Mouse (Mus musculus): ENCODE data around the gene Brd7. TPM values are rescaled to one million over a fixed set of nuclear protein-coding genes. Genes with fewer than 3 reads are reported as not detected.

Gene Brd7
- total and polyA plus RNA-seq, 3 experiments: 31.9 to 106 (median 46.3) TPM

DNA sequence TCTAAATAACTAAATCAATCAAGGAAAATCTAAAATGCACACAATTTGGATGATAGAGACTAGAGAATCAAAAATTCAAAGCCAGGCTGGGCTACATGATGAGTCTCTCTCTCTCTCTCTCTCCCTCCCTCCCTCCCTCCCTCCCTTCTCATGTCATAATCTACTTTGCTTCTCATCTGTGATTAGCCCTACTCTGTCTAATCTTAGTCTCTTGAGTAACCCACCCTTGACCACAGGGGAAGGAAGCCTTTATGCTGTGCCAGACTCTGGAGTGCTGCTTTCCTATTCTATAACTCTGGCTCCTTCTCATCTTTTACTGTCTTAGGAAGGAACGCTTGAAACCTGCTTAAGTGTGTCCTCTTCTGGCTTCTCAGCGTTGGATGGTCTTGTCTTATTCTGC is 9.5 kb upstream of the Brd7 start:
- peaks cover 3 to 21% of the 10 kb centered on the region in 2 experiments; a peak in 3 of 4 replicates for H3K4me1 ChIP-seq (ENCODE audit: control insufficient read depth in 1 of 2, insufficient read depth in 2 of 2)
- H3K27ac ChIP-seq (ENCODE audit: insufficient read depth, low read depth): no peak overlapping the region
- H3K36me3 ChIP-seq (replicated peaks in 1 of 2; ENCODE audit: control insufficient read depth in 1 of 2, insufficient read depth in 1 of 2, low read length in 1 of 2): no peaks in the 10 kb centered on the region
- H3K27me3 ChIP-seq (replicated peaks): peaks cover 34% of the 10 kb centered on the region
- H3K4me3 ChIP-seq (replicated peaks in 1 of 3; ENCODE audit: low read depth in 2 of 3, low read length in 2 of 3, poor library complexity in 1 of 3): no peak overlapping the region
- in situ Hi-C loops (cut with MboI; ENCODE audit: low pct_ligation_motif_present, low pct_unique_long_range_greater_than_20kb, low sequenced_read_pairs) (loop anchor here (10.0 kb wide), 2 partner anchors 253 to 383 kb away; no protein-coding TSS in a partner anchor), dilution Hi-C loops (cut with MboI; ENCODE audit: extremely low pct_ligation_motif_present, extremely low pct_unique_long_range_greater_than_20kb, low sequenced_read_pairs) (no loop called here)
- DNase-seq (ENCODE audit: extremely low read depth): no peak
- no peak overlapping the region for H3K4me2 ChIP-seq (ENCODE audit: insufficient read depth, low read depth, poor library complexity, severe bottlenecking)
- TF ChIP-seq HCFC1 (IDR thresholded peaks at IDR 0.05; ENCODE audit: low read depth, low read length) (no peak), MAFK (IDR thresholded peaks at IDR 0.05; ENCODE audit: insufficient replicate concordance, low read length) (no peak), BHLHE40 (IDR thresholded peaks at IDR 0.05; ENCODE audit: low read depth, low read length) (no peak), ELF1 (IDR thresholded peaks at IDR 0.05; ENCODE audit: low read depth, low read length) (no peak), NRF1 (IDR thresholded peaks at IDR 0.05; ENCODE audit: low read depth, low read length) (no peak), POLR2AphosphoS2 (IDR thresholded peaks at IDR 0.05; ENCODE audit: low read depth, low read length) (no peak), POLR2A (IDR thresholded peaks at IDR 0.05; ENCODE audit: low read depth, low read length) (no peak), SMC3 (IDR thresholded peaks at IDR 0.05; ENCODE audit: low read depth, low read length) (no peak), MEF2A (IDR thresholded peaks at IDR 0.05; ENCODE audit: borderline replicate concordance, low read depth, low read length) (no peak), MYC (IDR thresholded peaks at IDR 0.05; ENCODE audit: low read depth, low read length) (no peak), UBTF (IDR thresholded peaks at IDR 0.05; ENCODE audit: low read depth, low read length) (no peak), KAT2A (IDR thresholded peaks at IDR 0.05; ENCODE audit: insufficient replicate concordance, low read length) (no peak), RAD21 (IDR thresholded peaks at IDR 0.05; ENCODE audit: low read depth, low read length) (no peak), RCOR1 (conservative IDR thresholded peaks at IDR 0.05; ENCODE audit: low read depth, low read length) (no peak)
- H3K9me3 ChIP-seq (replicated peaks; ENCODE audit: low read length): peaks cover 7% of the 10 kb centered on the region
- H3K79me2 ChIP-seq (replicated peaks; ENCODE audit: control insufficient read depth, extremely low read depth, insufficient read depth, poor library complexity, severe bottlenecking): no peaks in the 10 kb centered on the region
- no peak overlapping the region for H3K9ac ChIP-seq (ENCODE audit: insufficient read depth, low read depth)

DNA sequence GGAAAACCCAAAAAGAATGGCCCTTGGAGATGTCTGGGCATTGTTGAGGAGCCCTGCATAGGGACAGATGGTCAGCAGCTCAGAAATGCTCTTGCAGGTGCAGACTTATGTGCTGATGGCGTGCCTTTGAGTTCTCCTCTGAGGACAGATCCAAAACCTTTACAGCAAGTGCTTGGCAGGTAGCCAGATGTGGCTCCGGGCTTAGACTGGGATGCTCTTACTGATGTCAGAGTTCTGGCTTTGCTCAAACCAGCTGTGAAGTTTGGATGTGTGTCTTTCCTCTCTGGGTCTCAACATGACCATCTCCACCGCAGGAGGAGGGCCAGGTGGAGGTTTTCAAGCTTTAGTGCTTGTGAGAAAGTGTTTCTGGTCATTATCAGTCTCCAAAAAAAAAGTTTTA is 7.8 kb upstream of the Brd7 start:
- dilution Hi-C loops (cut with MboI; ENCODE audit: extremely low pct_ligation_motif_present, extremely low pct_unique_long_range_greater_than_20kb, low sequenced_read_pairs): no loop called here
- Histone ChIP-seq H3K9ac (ENCODE audit: insufficient read depth, low read depth) (no peak overlapping the region), H3K4me1 (ENCODE audit: control insufficient read depth in 1 of 2, insufficient read depth in 2 of 2) (peaks cover 0 to 6% of the 10 kb centered on the region in 2 experiments; a peak in 2 of 4 replicates), H3K4me2 (ENCODE audit: insufficient read depth, low read depth, poor library complexity, severe bottlenecking) (no peak overlapping the region), H3K27me3 (replicated peaks) (peaks cover 40% of the 10 kb centered on the region), H3K9me3 (replicated peaks; ENCODE audit: low read length) (peaks cover 7% of the 10 kb centered on the region), H3K27ac (ENCODE audit: insufficient read depth, low read depth) (no peak overlapping the region), H3K4me3 (replicated peaks in 1 of 3; ENCODE audit: low read depth in 2 of 3, low read length in 2 of 3, poor library complexity in 1 of 3) (no peak overlapping the region), H3K79me2 (replicated peaks; ENCODE audit: control insufficient read depth, extremely low read depth, insufficient read depth, poor library complexity, severe bottlenecking) (no peaks in the 10 kb centered on the region), H3K36me3 (replicated peaks in 1 of 2; ENCODE audit: control insufficient read depth in 1 of 2, insufficient read depth in 1 of 2, low read length in 1 of 2) (no peaks in the 10 kb centered on the region)
- DNase-seq (ENCODE audit: extremely low read depth): no peak
- in situ Hi-C loops (cut with MboI; ENCODE audit: low pct_ligation_motif_present, low pct_unique_long_range_greater_than_20kb, low sequenced_read_pairs): loop anchor here (10.0 kb wide), 2 partner anchors 255 to 385 kb away; no protein-coding TSS in a partner anchor
- TF ChIP-seq ZMIZ1 (IDR thresholded peaks at IDR 0.05; ENCODE audit: low read depth, low read length): no peak
- no peak for TF ChIP-seq TCF12 (IDR thresholded peaks at IDR 0.05; ENCODE audit: low read depth, low read length)
- TF ChIP-seq CTCF (conservative IDR thresholded peaks at IDR 0.05 in 1 of 2, IDR thresholded peaks at IDR 0.05 in 1 of 2; ENCODE audit: low read depth in 2 of 2, low read length in 2 of 2): no peak
- no peak for TF ChIP-seq POLR2A (IDR thresholded peaks at IDR 0.05; ENCODE audit: low read depth, low read length)
- no peak for TF ChIP-seq IRF4 (IDR thresholded peaks at IDR 0.05; ENCODE audit: low read depth, low read length)
- TF ChIP-seq CHD2 (IDR thresholded peaks at IDR 0.05; ENCODE audit: low read length): no peak
- no peak for TF ChIP-seq E2F4 (IDR thresholded peaks at IDR 0.05; ENCODE audit: insufficient replicate concordance, low read depth, low read length)
- no peak for TF ChIP-seq NELFE (IDR thresholded peaks at IDR 0.05; ENCODE audit: low read depth, low read length)
- no peak for TF ChIP-seq ELF1 (IDR thresholded peaks at IDR 0.05; ENCODE audit: low read depth, low read length)
- TF ChIP-seq POLR2AphosphoS2 (IDR thresholded peaks at IDR 0.05; ENCODE audit: low read depth, low read length): no peak
- TF ChIP-seq USF2 (conservative IDR thresholded peaks at IDR 0.05; ENCODE audit: low read depth, low read length): no peak
- no peak for TF ChIP-seq UBTF (IDR thresholded peaks at IDR 0.05; ENCODE audit: low read depth, low read length)
- TF ChIP-seq JUND (conservative IDR thresholded peaks at IDR 0.05; ENCODE audit: low read depth, low read length): no peak
- TF ChIP-seq MAFK (IDR thresholded peaks at IDR 0.05; ENCODE audit: insufficient replicate concordance, low read length): no peak
- no peak for TF ChIP-seq MYC (IDR thresholded peaks at IDR 0.05; ENCODE audit: low read depth, low read length)
